Mouse (Mus musculus) CD4-positive, CD25-positive, alpha-beta regulatory T cell, adult 2 months (primary cell): ENCODE data around the gene Ano6.

Source experiments
- DNase-seq: peaks from one replicate; pipeline ENCODE4 v3.0.0-alpha.2; 2012; ENCODE audit warnings: low read depth, low spot score

Ano6 gene

GRCm38 (mm10) chr15:95796062-95796461, 5.4 kb downstream of the Ano6 start:
- no peak for DNase-seq

DNA sequence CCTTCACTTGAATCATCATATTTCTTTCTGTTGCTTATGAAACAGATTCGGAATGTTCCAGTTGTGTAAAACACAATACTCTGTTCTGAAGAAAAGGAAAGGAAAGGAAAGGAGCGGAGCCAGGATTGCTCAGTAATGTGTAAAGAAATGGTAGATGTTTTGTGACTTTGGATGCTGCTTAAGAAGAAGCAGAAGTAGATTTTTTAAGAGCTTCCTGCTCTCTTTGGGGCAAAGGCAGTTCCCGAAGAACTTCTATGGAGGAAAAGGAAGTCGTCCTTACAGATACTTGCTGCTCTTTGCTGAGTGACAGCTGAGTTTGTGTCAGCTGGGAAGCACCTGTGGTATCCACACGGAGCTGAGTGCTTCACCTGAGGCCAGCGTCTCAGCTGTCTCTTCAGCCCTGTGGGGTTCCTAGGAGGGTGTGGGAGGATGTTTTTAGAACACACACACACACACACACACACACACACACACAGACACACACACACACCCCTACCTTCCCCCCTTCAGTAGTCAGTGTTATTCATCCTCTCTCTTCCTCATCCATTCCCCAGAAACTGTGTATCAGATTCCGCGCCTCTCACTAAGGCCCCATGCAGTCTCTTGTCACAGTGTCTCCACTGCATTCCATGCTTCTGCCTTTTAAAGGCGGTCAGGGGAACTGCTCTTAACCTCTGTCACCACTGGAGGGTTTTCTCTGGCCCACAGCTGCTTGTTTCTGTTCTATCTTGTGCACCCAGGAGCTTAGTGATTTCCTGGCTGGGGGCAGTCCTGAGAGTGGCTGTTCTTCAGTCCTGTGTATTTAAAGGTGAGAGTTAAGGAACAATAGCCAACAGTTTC, 6.7 kb downstream of the Ano6 start:
- DNase-seq, result no peak

GRCm38 (mm10) chr15:95798266-95798665, 7.6 kb downstream of the Ano6 start:
- no peak for DNase-seq

DNA sequence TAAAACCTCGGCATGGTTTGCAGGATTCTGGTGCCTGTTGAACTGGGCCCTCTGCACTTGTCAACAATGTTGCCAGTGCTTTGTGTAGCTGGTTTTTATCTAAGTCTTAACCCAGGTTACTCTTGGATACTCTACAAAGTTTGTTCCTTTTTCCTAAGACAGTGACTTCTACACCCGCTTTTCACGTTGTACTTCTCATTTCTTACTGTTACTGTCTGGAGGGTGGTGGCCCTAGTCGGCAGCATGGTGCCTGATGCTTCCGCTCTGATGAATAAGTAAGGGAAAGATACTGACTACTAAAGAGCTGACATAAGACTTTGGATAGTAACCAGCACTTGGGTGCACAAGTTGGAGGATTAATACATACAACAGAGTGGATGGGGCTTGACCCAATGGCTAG, 9.0 kb downstream of the Ano6 start:
- DNase-seq, result no peak

GRCm38 (mm10) chr15:95800051-95800450, 9.4 kb downstream of the Ano6 start:
- DNase-seq, result no peak

GRCm38 (mm10) chr15:95801261-95801979, 10.8 kb downstream of the Ano6 start:
- DNase-seq, result no peak

DNA sequence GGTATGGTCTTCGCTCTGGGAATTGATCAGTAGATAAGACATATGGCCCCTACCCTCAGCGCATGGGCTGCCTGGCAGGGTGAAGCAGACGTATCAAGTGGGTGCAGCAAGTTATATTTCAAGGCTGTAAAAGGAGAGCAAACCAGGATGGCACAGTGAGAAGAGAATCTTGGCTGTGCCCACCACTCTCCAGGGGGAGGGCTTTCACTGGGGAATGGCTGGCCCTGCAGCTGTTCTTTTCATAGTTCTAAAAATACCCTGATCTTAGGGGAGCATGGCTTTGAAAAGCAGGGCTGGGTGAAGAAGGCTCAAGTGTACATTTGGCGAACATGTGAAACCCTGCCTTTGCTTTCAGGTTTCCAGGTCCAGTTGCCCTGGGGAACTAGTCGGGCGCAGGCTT, 11.5 kb downstream of the Ano6 start:
- DNase-seq, result no peak

DNA sequence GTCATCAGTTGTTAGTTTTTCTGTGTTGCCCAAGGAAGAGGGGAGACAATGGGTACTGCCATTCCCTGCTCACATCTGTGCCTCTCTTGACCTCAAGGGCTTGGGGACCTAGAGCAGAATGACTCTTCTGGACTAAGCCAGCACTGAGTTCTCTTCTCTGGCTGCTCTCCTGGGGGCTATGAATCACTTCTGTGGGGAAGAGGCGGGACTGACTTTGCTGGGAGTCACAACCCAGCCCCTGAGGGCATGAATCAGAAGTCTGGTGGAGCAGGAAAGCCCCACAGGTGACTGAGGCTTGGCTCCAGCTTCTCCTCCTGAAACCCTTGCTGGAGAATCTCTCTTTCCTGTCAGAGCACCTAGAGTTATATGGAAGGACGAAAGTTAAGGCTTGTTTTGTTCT, 12.1 kb downstream of the Ano6 start:
- no peak for DNase-seq

GRCm38 (mm10) chr15:95803484-95803883, 12.8 kb downstream of the Ano6 start:
- no peak for DNase-seq

DNA sequence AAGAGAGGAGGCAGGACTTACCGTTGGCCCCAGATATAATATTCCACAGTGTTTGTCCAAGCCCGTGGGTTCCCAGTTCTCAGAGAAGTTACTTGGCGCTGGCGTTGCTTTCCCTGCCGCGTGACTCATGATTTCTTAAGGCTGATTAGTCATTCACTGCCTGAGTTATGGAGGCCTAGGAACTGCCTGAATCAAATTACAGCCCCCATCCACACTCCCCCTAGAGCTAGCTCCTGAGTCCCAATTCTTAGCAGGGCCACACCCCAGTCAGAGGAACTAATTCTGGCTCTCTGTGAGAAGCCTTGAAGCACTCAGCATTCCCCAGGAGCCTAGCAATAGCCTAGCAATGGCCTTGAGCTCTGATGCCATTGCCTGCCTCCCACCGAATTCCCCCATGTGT, 13.6 kb downstream of the Ano6 start:
- DNase-seq, result no peak

DNA sequence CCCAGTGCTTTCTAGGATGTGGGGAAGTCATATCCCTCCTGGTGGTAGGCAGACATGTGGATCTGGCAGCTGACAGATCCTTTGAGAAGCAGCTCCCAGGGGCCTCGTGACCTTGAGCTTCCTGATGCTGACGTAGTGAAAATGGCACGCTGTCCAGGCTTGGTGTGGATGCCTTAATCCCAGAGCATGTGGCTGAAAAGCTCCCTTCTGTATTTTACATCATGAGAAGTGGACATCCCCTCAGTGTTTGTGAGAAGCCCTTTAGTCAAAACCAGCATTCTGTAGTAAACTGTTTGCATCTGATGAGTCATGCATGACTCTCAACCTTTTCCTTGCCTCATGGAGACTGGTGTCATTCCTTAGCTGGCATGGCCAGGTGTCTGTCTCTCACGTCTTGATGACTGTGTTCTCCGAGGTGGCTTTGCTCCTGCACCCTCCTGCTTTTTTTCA, 14.4 kb downstream of the Ano6 start:
- no peak for DNase-seq

- no peak for DNase-seq
Observed at GRCm38 (mm10) chr15:95807908-95808307, 17.3 kb downstream of the Ano6 start.

DNA sequence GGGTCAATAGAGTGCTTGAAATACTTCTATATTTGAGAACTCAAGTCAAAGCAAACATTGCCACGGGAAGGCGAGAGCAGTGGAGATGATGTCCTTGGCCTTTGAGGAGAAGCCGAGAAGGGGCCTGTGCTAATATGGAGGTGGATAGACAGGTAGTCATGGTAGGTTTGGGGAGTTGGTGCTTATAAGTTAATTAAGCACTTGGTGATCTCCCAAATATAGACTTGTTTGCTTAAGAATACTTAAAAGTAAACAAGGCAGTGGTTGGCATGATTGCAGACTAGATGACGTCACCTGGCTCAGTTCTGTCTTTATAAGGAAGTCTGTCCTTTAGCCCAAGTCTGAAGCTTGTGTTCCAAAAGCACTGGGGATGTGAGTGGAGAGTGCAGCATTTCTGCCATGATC, 19.7 kb downstream of the Ano6 start:
- DNase-seq, result no peak

GRCm38 (mm10) chr15:95812821-95813571, 22.4 kb downstream of the Ano6 start:
- DNase-seq, result no peak

DNA sequence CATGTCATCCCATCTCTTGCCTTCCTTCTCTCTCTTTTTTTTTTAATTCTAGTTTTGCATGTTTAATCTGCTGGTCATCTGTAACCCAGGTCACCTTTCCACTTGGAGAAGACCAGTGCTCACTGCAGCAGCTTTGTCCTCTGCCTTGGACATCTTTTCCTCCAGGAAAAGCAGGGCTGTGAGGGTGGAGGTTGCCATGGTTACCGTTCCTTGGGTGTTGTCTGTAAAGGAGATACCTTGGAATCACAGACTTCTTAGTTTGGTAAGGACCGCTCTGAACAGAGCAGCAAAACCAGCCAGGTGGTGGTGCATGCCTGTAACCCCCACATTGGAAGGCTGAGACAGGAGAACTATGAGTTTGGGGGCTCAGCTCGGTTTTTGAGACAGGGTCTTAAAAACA, 26.9 kb downstream of the Ano6 start:
- no peak for DNase-seq

GRCm38 (mm10) chr15:95819249-95820035, 28.8 kb downstream of the Ano6 start:
- no peak for DNase-seq

DNA sequence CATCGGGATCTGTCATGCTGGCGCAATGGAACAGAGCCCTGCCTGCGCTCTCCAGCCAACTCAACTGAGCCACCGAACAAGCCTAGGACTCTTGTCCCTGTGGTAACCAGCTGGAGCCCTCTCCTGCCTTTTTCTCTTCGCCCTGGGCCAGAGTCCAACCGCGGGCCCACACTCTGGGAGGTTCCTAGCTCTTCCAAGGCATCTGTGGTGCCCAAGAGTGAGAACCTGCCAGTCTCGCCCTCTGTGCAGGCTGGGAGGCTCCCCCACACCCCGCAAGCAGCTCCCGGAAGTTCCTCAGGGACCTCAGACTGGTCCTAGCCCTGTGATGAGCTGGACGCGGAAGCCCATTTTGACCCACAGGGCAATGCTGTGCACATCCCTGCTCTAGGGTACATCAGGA, 29.5 kb downstream of the Ano6 start:
- DNase-seq, result no peak

- no peak for DNase-seq
Observed at GRCm38 (mm10) chr15:95820678-95821077, 30.0 kb downstream of the Ano6 start.

GRCm38 (mm10) chr15:95822099-95822498, 31.5 kb downstream of the Ano6 start:
- no peak for DNase-seq

DNA sequence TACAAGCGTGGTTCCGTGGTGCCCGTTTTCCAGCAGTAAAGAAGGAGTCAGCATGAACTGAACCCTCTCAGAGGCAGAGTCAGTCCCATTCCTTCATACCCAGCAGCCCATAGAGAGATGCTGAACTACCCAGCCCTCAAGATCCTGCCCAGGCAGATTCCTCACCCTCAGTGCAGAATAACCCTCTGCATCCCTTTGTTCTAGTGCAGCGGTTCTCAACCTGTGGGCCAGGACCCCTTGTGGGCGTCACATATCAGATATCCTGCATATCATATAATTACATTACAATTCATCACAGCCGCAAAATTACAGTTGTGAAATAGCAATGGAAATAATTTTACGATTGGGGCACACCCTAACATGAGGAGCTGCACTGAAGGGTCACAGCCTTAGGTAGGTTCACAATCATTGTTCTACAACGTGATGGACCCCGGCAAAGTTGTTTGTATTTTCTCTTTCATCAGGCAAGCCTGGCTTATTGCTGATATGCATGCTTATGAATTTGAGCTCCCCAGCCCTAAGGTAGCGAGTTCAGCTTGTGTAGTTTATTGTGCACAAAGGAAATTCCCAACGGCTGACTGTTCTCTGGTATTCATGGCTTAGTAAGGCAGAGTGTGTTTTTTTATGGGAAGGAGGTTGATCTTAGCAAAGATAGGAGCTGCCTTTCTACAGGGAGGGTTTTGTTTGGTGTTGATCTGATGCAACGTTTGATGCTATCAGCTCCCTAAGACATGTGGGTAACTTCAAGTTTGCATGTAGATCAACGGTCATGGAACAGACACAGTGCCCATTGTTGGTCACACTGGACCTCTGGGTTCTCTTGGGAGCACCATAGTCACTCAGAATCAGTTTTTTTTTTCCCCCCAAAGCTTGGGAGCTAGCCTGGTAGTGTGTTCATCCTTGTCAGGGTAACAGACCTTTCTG, 33.0 kb downstream of the Ano6 start:
- DNase-seq, result no peak
